Mouse (Mus musculus): ENCODE measurements around the gene Slc22a18. TPM values are rescaled to one million over a fixed set of nuclear protein-coding genes. Genes with fewer than 3 reads are reported as not detected.
"Not testable (repeated sequence)": the region's sequence is repeated elsewhere in the genome, so short reads cannot be mapped to it uniquely, and the experiment has no call there.

The Slc22a18 gene
- polyA plus RNA-seq, 1 experiment, result 1.2 TPM

- TF ChIP-seq POLR2A (IDR thresholded peaks at IDR 0.05; ENCODE audit: borderline replicate concordance, extremely low read depth, insufficient read depth, insufficient read length, poor library complexity, severe bottlenecking) (no peak), CTCF (IDR thresholded peaks at IDR 0.05; ENCODE audit: borderline replicate concordance, extremely low read depth, insufficient read depth, insufficient read length) (peak; percentile 67; the same call in 1 of the 2 replicates)
- peak; percentile 74 for DNase-seq (ENCODE audit: low read depth)
Observed at GRCm38 (mm10) chr7:143506675-143507074, 33.1 kb downstream of the Slc22a18 start.

- no peak for DNase-seq (ENCODE audit: low read depth)
- TF ChIP-seq POLR2A (IDR thresholded peaks at IDR 0.05; ENCODE audit: borderline replicate concordance, extremely low read depth, insufficient read depth, insufficient read length, poor library complexity, severe bottlenecking) (no peak), CTCF (IDR thresholded peaks at IDR 0.05; ENCODE audit: borderline replicate concordance, extremely low read depth, insufficient read depth, insufficient read length) (no peak)
Observed at GRCm38 (mm10) chr7:143509566-143509965, 36.0 kb downstream of the Slc22a18 start.

DNA sequence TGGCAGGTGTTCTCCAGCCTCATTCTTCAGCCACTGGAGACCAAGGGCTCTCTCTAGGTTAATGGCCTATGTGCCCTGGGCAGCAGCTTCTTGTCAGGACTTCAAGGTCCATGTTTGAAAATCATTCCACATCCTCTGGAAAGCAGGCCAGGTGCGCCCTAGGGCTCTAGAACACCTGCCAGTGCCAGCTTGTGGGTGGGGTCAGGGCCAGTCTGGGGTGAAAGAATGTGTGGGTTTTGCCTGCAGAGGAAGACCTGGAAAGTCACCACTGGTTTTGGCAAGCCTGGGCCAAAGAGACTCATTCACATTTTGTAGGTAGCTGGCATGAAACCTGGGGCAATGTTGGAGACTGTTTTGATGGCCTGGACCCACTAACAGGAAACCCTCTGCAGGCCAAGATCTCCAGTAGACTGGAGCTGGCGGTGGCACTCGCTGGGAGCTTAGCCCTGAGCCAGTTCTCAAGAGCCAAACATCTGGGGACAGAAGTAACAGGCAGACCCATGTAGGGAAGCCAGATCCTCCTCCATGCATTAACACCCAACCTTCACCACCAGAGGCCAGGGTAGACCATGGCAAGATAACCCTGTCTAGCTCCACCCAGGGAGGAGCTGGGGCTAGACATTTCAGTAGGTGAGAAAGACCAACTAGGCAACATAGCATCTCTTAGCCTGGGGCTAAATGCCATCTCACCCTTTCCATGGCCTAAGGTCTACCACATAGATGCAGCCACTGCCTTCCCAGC is 37.2 kb downstream of the Slc22a18 start:
- TF ChIP-seq POLR2A (IDR thresholded peaks at IDR 0.05; ENCODE audit: borderline replicate concordance, extremely low read depth, insufficient read depth, insufficient read length, poor library complexity, severe bottlenecking) (no peak), CTCF (IDR thresholded peaks at IDR 0.05; ENCODE audit: borderline replicate concordance, extremely low read depth, insufficient read depth, insufficient read length) (no peak)

GRCm38 (mm10) chr7:143511335-143511712 is 37.8 kb downstream of the Slc22a18 start:
- DNase-seq (ENCODE audit: low read depth), result no peak
- no peak for TF ChIP-seq POLR2A (IDR thresholded peaks at IDR 0.05; ENCODE audit: borderline replicate concordance, extremely low read depth, insufficient read depth, insufficient read length, poor library complexity, severe bottlenecking)
- no peak for TF ChIP-seq CTCF (IDR thresholded peaks at IDR 0.05; ENCODE audit: borderline replicate concordance, extremely low read depth, insufficient read depth, insufficient read length)

More for the DNA sequence above, 37.2 kb downstream of the Slc22a18 start:
- no peak for DNase-seq (ENCODE audit: low read depth)

GRCm38 (mm10) chr7:143513763-143514415 is 40.4 kb downstream of the Slc22a18 start:
- TF ChIP-seq POLR2A (IDR thresholded peaks at IDR 0.05; ENCODE audit: borderline replicate concordance, extremely low read depth, insufficient read depth, insufficient read length, poor library complexity, severe bottlenecking) (no peak), CTCF (IDR thresholded peaks at IDR 0.05; ENCODE audit: borderline replicate concordance, extremely low read depth, insufficient read depth, insufficient read length) (no peak)
- DNase-seq (ENCODE audit: low read depth), result no peak

GRCm38 (mm10) chr7:143514416-143514768 is 40.9 kb downstream of the Slc22a18 start:
- no peak for DNase-seq (ENCODE audit: low read depth)
- TF ChIP-seq POLR2A (IDR thresholded peaks at IDR 0.05; ENCODE audit: borderline replicate concordance, extremely low read depth, insufficient read depth, insufficient read length, poor library complexity, severe bottlenecking) (no peak), CTCF (IDR thresholded peaks at IDR 0.05; ENCODE audit: borderline replicate concordance, extremely low read depth, insufficient read depth, insufficient read length) (no peak)

GRCm38 (mm10) chr7:143519333-143519732 is 45.8 kb downstream of the Slc22a18 start:
- TF ChIP-seq POLR2A (IDR thresholded peaks at IDR 0.05; ENCODE audit: borderline replicate concordance, extremely low read depth, insufficient read depth, insufficient read length, poor library complexity, severe bottlenecking) (no peak), CTCF (IDR thresholded peaks at IDR 0.05; ENCODE audit: borderline replicate concordance, extremely low read depth, insufficient read depth, insufficient read length) (no peak)
- DNase-seq (ENCODE audit: low read depth), result no peak

DNA sequence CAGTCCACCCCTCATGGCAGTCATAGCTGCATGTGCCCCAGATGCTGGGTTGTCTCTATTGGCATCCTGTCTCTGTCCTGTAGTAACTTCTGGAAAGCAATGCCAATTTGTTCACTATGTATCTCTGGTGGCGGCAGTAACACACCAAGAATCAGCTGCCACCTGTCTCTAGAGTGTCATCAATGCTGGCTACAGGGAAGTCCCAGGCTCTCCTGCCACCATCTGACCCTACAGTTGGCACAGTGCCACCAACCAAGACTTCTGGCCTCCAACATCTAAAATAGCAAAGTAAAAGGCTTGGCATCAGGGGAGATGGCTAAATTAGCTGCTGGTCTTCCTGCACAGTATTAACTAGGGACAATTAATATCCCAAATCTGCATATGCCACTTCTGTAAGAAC is 58.9 kb downstream of the Slc22a18 start:
- DNase-seq (ENCODE audit: low read depth), result no peak
- no peak for TF ChIP-seq POLR2A (IDR thresholded peaks at IDR 0.05; ENCODE audit: borderline replicate concordance, extremely low read depth, insufficient read depth, insufficient read length, poor library complexity, severe bottlenecking)
- no peak for TF ChIP-seq CTCF (IDR thresholded peaks at IDR 0.05; ENCODE audit: borderline replicate concordance, extremely low read depth, insufficient read depth, insufficient read length)

GRCm38 (mm10) chr7:143533284-143533683 is 59.7 kb downstream of the Slc22a18 start:
- no peak for DNase-seq (ENCODE audit: low read depth)
- no peak for TF ChIP-seq CTCF (IDR thresholded peaks at IDR 0.05; ENCODE audit: borderline replicate concordance, extremely low read depth, insufficient read depth, insufficient read length)
- TF ChIP-seq POLR2A (IDR thresholded peaks at IDR 0.05; ENCODE audit: borderline replicate concordance, extremely low read depth, insufficient read depth, insufficient read length, poor library complexity, severe bottlenecking), result no peak

DNA sequence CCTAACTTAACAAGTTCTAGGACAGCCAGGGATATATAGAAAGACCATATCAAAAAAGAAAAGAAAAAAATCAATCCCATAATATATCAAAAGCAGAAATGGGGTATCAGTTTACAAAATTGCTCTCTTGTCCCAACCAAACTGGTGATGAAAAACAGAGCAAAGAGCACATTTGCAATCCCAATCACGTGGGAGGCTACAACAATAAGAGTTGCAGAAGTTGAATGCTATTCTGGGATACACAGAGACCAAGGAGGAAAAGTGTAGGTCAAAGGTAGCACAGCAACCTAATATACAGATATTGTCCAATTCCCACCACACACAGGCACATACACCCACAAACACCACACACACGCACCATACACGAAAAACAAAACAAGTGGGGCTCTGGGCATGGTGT is 62.7 kb downstream of the Slc22a18 start:
- DNase-seq (ENCODE audit: low read depth), result no peak
- TF ChIP-seq CTCF (IDR thresholded peaks at IDR 0.05; ENCODE audit: borderline replicate concordance, extremely low read depth, insufficient read depth, insufficient read length) (no peak), POLR2A (IDR thresholded peaks at IDR 0.05; ENCODE audit: borderline replicate concordance, extremely low read depth, insufficient read depth, insufficient read length, poor library complexity, severe bottlenecking) (no peak)

DNA sequence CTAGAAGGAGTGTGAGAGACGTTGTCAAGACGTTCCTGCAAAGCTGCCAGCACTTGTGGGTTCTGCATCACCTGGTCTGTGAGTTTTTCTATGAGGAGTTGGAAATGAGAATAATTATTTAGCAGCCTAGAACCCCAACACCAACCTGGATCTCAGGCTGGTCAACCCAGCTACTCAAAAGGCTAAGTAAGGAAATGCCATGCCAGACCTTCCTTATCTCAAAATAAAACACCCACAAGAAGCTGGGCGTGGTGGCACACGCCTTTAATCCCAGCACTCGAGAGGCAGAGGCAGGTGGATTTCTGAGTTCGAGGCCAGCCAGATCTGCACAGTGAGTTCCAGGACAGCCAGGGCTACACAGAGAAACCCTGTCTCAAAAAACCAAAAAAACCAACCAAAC is 64.7 kb downstream of the Slc22a18 start:
- not testable (repeated sequence) for DNase-seq (ENCODE audit: low read depth)

- DNase-seq (ENCODE audit: low read depth), result no peak
- TF ChIP-seq POLR2A (IDR thresholded peaks at IDR 0.05; ENCODE audit: borderline replicate concordance, extremely low read depth, insufficient read depth, insufficient read length, poor library complexity, severe bottlenecking), result no peak
Observed at GRCm38 (mm10) chr7:143538671-143539070, 65.1 kb downstream of the Slc22a18 start.

All from brain, embryonic 14.5 days (tissue).